Mouse (Mus musculus) cerebellum, adult 9-11 months (tissue): ENCODE data around the gene Sspn.
A peak's percentile ranks its signal among the peaks of the same experiment; 100 is the strongest.

Experiments used
- DNase-seq: peaks from one replicate; pipeline ENCODE4 v3.0.0; 2022

Sspn gene

DNA sequence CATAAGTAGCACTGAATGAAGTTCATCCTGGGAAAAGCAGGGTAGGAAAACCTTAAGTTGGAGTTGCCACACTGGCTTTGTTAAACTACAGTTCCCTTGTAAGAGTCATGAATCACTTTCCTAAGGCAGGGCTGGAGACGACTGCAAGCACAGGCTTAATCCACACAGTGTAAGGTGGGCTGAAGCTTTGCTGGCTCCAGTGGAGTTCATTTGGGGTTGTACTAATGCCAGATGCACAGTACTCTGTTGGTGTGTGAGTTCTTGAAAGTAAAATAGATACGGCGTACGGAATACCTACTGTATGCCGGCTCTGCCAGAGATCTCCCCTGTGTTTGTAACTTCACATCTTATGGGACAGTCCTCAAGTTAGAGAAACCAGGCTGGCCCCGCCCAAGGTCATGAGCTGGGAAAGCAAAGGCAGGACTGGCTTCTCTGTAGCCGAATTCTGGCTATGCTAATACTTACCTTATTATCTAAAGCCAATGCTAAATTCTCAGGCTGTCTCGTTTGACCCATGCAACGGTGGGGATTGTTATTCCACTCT lies 3.3 kb downstream of the Sspn start:
- DNase-seq: no peak

DNA sequence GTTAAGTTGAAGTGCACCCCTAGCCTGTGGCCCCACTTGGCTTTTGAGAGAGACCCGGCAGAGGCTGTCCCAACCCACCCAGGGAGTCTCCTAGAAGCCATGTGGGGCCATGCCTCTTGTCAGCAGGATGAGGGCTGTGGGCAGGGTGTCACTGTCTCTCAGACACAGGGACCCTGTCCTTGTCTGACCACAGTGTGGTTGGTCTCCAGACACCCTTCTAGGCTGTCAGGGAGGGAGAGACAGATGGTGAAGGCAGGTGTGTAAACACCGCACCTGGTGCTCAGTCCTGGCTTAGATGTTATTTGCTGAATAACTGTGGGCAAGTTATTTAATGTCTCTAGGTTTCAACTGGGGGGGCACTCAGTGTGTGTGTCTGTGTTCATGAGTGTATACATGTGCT lies 4.5 kb downstream of the Sspn start:
- DNase-seq: no peak

DNA sequence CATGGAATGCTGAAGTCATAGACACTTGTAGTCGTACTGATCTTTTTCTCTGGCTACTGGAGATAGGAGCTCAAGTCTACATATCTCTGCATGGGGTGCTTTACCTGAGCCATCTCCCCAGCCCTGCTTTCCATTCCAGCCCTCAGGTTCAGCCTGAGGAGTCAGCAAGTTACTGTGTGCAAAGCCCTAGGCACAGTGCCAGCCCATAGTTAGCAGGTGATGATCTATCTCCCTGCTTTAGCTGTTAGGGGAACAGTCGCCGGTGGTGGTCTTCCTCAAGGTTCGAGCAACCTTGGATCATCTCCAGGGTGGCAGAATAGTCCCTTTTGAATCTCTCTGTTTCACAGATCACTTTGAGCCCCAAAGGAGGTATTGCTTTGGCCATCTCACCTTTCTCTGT lies 5.1 kb downstream of the Sspn start:
- DNase-seq: no peak

DNA sequence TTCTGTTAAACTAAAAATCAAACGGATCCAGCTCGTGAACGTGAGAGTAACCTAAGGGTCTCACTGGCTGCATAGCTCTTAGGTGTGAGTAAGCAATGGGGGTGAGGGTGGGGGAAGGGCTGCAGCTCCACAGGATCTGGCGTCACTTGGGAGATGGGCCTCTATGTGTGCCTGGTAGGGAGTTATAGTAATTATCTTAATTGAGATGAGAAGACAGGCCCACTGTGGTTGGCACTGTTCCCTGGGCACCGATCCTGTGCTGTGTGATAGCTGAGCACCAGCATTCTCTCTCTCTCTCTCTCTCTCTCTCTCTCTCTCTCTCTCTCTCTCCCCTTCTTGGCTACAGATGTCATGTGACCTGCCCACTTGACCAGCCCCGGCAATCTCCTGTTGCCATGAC lies 9.4 kb downstream of the Sspn start:
- DNase-seq: no peak

DNA sequence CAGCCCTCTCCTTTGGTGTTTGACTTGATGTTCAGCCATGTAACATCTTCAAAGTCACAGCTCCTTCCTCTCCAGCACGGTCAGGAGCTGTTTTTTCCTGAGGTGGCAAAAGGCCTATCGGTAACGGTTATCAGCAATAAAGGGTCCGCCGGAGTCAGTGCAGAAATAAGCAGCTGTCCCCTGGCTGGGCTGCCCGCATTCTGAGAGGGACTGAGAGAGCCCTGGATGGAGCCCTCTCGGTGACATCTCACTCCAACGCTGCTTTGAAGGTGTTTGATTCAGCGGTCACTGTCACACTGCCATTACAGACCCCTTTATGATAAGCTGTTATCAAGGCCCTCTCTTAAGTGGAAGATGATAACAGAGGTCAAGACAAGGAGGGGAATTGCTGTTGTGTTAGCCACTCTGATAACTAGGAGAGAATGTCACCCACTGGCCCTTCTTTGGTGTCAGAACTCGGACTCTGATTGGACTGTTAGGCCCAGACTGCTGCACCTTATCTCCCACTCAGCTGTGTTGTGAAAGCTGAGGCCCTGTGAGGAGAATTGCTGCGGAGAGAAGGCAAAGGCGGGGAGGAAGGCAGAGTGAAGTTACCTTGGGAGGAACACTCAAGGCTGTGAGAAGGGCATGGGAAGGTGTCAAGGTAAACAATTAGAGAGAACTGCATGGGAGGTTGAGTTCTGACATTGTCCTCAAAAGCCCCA lies 11.0 kb downstream of the Sspn start:
- DNase-seq: no peak

DNA sequence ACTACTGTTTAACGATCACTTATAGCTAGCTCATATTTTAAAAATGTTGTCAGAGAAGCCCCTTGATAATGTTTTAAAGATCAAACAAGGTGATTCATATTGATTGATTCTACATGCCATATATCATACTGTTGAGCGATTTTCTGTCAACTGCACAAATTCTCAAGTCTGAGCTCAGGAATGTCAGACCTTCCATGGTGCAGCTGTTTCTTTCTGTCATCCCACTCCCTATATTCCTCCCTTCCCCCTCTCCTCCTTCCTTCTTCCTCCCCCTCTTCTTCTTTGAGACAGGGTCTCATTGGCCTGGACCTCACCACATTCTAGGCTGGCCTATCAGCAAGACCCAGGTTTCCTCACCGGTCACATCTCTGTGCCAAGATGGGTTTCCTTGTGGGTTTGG lies 12.0 kb downstream of the Sspn start:
- no peak for DNase-seq

DNA sequence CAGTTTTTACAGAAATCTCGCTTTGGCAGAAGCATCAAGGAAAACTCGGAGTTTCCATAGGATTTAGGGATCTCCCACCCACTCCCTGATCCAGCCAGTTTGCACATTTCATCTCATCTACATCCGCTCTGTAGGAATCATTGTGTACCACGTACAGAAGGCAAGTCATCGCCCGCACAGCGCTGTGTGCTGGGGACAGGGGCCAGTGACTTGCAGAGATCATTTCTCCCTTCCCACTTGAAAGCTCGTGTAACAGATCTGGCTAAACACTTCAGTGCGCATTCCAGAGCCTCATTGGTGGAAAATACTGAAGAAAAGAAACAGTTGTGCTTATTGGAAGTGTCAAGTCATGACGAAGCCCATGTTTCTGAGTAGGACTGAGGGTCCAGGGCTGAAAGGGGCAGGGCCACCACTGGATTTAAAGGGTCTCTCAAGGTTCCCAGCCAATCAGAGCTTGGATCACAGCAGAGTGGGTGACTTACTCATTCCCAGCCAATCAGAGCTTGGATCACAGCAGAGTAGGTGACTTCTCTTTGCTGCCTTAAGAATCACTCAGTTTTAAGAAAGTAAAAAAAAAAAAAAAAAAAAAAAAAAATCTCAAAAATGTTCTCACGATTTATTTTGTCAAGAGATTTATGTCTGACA lies 14.4 kb downstream of the Sspn start:
- no peak for DNase-seq

DNA sequence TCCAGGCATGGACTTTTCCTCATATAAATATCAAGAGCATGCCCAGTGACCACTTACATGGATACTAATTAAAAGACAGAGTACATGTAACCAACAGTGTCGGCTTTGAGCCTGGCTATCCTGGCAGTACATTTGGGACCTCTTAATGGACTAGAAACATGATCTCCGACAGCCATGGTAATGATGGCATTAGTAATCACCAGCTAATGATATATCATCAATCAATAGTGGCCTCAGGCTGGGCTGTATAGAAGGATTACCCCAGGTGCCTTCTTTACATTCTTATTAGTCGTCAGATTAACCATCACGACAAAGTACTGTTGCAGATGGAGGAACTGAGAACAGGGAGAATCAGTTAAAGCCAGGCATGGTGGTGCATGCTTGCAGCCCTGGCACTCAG lies 17.6 kb downstream of the Sspn start:
- DNase-seq: no peak

DNA sequence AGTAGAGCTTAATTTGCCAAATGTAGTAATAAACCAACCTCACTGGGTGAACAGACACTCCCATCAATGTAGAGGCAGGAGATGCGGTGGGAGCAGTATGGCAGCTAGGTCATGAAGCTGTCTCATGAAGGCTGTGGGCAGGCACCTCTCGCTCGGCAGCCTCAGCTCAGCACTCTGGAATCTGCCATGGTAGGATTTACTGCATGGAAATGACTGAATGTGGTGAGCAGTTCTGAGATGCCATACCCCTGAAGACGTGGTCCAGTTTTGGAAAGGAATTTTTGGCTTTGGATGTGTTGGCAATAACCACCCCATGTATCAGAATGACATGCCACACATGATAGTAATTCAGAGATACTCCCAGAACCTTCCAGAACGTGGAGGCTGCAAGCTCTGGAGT lies 19.2 kb downstream of the Sspn start:
- no peak for DNase-seq

DNA sequence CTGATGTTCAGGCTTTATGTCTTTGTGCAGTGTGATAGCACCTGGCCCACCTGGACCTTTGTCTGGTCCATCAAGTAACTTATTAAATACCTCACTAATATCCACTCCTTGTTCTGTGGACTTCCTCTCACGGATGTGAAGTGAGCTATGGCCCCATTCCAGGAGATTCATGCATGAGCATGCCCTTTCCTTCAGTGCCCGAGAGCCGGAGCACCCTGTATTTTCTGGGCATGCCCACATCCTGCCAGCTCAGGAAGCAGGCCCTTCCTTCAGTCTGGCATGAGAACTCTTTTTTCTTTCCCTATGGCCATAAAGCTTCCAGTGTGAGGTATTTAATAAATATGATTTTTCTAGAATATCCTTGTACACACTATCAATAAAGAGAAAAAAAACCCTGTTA lies 21.2 kb downstream of the Sspn start:
- no peak for DNase-seq

DNA sequence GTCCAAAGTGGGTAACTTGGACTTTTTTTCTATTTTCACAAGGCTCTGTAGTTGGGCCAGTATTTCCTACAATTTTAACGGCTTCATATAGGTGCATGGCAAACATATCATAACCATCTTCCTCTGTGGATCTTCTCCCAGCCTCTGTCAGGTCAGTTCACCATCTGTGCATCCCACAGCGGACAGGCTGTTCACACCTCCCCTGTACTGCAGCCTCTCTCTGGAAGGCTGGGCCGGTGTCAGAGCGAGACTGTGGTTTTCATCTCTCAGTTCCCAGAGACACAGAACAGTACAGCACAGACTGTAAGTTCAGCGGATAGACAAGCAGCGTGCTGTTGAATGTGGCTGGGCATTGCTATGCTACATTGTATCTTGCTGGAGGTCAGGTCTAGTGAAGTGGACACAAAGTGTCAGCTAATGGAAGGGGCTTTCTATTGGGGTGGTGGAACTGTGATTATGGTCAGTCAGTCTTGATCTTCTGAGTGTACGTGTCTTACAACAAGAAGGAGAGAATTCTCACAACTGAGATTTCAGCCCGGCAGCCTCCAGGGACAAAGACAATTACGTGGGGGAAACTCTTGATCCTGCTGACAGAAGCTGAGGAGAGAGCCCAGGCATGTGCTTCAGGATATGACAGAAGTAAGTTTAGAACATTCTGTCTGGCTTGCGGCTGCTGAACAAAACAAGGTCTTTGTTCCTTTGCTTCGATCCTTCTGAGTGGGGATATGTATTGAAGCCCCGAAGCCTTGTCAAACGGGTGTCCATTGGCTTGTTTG lies 21.9 kb downstream of the Sspn start:
- DNase-seq: peak; percentile 40

DNA sequence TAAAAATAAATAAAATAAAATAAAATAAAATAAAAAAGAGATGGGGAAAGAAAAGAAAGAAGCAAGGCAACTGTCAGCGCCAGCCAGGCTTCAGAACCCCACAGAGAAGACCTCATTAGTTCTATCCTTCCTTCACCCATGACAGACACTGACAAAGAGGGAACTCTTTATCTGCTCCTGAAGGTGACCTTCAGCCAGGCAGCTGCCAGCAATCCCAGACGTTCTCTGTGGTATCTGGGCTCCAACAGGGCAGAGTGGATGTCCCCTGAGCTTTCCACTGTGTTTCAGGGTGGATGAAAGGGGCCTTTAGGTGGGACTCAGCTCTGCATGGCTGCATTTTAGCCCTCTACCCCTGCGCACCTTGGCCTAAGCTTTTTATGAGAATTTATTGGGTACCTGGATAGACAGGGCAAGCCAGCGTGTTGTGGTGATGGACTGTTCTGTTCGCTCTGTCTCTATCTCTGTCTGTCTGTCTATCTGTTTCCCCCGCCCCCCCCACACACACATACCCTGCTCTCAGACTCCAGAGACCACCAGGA lies 26.1 kb downstream of the Sspn start:
- DNase-seq: no peak

DNA sequence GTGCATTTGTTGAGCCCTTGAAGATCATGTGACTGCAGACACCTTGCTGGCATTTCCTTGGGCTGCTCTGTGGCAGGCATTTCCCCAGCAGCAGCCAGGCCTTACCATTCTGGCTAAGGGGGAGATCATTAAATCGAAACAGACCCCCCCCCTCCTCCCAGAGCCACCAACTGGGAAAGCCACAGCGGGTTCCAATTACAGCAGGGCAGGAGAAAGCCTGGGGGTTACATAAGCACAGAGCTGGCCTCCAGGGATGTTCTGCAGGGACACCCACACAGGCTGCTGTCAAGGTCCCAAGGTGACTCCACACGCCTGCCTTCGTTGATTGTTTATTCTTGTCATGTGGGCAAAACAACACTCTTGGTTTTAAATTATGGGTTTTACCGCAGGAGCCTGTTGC lies 26.6 kb downstream of the Sspn start:
- no peak for DNase-seq

DNA sequence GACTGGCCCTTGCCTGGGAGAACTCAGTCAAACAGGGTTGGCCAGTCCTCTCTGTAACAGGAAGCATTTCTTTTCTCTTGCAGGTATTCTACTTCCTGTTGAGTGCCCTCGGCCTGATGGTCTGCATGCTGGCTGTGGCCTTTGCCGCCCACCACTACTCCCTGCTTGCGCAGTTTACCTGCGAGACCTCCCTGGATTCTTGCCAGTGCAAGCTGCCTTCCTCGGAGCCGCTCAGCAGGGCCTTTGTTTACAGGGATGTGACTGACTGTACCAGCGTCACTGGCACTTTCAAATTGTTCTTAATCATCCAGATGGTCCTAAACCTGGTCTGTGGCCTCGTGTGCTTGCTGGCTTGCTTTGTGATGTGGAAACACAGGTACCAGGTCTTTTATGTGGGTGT lies 29.6 kb downstream of the Sspn start:
- peak; percentile 39 for DNase-seq

DNA sequence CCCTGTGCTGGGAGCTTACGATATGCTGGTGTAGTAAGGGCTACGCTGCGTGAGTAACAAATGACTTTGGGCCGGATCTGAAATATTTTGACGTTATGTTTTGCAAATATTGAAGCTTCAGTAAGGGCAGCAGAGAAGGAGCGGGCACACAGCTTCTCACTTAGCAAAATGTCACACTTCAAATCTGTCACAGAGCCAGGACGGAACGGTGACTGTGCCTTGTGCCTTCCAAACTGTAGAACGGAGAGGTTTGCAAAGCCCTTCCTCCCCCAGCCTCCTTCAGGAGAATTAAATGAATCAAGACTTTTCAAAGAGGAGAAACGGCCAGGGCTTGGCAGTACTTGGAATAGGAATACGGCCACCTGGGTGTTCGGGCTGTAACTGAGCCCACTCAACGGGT lies 32.5 kb downstream of the Sspn start:
- no peak for DNase-seq

DNA sequence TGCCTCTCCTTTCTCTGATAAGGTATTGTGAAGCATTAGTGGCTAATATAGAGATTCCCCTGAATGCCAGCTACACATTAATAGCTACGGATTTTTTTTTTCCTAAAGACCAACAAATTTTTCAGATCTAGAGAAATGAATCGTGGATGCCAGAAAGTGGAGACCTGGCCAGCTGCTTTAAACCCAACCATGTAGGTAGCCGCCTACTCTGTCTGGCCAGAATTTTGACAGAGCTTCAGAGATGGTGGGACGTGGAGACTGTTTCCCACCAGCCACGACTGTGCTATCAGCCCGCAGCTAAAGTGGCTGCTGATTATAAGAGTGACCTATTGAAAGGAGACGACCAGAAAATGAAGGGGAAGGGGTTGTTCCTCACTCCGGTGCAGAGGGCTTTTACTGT lies 36.3 kb downstream of the Sspn start:
- DNase-seq: no peak

DNA sequence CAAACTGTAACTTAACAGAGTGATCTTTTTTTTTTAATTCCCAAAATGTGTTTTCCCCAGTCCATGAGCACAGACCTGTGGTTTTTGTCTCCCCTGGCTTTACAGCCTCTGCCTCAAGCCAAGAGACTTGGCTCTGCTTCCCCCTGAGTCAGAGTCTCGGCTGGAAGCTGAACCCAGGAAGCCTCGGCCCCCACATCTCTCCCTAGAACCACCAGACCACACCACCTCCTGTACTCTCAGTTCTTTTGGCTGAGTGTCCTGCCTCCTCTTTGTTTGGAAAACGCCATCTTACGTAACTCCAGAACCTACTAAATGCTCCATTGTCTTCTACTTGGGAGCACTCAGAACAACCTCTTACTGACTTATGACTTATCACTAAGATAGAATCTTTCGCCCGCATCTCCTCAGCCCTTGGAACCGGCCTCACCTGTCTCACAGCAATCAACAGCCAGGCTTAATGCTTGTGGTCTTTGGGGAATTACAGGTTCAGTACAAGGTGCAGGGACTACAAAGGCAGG lies 36.9 kb downstream of the Sspn start:
- peak; percentile 42 for DNase-seq

DNA sequence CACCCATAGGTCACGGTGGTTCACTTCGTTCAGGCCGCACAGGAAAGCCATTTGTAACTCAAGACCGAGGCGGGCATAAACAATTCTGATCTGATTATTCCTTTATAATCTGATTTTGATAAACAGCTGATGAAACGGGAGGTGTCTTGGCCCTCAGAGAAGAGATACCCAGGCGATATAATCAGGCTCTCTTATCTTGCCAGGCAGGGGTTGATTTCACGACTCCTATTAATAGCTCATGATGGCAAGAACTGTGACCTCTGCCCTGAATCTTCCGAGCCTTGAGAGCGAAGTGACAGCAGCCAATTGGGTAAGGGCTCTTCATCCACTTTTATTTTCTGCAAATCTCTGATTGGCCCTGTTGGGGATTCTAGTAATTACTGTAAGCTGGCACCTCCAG lies 37.4 kb downstream of the Sspn start:
- DNase-seq: no peak

DNA sequence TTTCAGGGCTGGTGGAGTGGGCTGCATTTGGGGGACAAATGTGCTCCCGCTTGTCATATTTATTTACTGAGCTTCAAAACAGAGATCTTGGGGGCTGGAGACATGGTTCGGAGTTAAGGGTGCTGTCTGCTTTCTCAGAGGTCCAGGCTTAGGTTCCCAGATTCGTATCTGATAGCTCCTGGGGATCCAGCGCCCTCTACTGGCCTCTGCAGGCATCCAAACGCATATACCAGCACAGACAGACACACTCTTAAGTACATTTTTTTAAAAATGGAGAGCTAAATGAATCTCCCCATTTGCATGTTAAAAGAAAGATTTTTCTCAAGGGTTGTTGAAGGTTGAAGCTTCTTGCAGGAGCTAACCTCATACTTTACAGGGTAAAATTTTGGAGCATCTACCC lies 38.1 kb downstream of the Sspn start:
- no peak for DNase-seq

DNA sequence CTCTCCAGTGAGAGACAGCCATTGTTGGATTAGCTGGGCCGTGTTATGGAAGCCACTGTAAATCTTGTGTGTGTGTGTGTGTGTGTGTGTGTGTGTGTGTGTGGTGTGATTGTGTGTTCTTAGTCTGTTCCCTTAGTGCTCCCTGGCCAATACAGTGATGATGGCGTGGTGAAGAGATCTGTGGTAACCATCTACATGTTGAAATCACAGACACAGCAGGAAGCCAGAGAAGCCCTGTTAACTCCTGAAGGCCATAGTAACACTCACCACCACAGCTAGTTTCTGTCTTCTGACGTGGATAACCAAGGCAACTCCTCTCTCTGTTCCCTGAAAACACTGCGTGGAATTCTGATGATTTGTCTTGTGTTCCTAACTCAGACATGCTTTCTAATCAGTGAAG lies 40.7 kb downstream of the Sspn start:
- no peak for DNase-seq

DNA sequence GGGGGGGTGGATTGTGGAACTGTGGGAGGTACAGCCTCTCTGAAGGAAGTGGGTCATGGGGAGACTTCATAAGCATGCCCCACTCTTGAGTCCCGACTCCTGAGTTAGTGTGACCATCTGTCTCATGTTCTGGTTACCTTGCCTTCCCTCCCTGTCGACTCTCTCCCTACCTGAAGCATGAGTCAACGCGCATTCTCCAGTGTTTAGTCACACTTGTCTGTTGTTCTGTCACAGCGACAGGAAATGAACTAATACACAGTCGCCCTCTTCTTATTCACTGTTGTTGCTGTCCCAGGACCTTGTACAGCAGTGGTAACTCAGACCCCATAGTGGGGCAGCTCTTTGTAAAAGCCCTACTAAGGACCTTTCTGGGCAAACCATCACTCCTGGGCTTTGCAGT lies 41.4 kb downstream of the Sspn start:
- no peak for DNase-seq

DNA sequence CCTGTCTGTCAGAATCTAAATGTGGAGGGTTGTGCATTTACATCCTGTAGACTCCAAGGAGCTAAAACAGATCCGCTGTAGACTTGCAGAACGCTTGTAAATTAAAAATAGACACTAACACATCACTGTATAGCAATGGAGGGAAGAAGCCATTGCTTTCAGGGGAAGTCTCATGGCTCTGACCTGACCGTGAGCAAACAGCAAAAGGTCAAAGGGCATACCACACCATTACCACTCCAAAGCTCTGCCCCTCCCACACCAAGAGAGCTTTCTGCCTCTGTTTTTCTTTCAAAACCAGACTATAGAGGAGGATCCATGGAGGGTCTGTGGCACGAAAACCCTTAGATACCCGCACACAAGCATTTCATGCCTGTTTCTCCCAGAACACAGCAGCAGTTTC lies 41.9 kb downstream of the Sspn start:
- DNase-seq: no peak

DNA sequence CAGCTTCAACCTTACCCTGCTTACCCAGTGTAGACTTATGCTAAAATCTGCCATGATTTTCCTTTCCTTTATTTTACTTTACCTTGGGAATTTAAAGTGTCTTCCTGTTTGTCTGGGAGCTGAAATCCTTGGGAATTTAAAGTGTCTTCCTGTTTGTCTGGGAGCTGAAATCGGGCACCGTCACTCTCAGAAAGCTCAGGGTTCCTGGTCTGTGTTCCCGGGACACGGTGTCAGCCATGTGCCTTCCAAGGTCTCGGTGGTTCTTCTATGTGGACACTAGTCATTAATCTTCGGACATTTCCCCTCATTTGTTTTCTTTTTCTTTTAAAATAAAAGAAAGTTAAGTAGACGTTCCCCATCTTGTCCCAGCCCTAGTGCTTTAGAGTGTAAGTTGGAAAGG lies 43.3 kb downstream of the Sspn start:
- no peak for DNase-seq

DNA sequence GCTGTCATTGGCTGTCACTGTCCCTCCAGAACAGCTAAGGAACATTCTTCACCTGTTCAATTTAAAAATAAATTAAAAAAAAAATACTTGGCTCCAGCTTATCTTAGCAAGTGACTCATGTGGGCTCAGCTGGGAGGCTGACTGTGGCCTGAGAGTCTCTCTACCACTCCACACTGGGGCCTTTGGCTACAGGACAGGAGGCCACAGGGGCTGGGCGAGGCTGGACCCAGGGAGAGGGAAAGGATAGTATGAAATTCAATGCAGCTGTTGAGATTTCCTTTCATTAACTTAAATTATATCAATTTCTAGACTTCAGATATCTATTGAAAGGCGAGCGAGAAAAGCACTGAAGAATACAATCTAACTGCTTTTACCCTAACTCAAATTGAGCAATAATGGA lies 45.9 kb downstream of the Sspn start:
- DNase-seq: no peak
